Mouse (Mus musculus): ENCODE results near the gene Lrrc41. TPM values are rescaled to one million over a fixed set of nuclear protein-coding genes. Genes with fewer than 3 reads are reported as not detected.
A peak's percentile ranks its signal among the peaks of the same experiment; 100 is the strongest.

The Lrrc41 gene
- polyA plus RNA-seq, 1 experiment from 2014 or later = 49.2 TPM

DNA sequence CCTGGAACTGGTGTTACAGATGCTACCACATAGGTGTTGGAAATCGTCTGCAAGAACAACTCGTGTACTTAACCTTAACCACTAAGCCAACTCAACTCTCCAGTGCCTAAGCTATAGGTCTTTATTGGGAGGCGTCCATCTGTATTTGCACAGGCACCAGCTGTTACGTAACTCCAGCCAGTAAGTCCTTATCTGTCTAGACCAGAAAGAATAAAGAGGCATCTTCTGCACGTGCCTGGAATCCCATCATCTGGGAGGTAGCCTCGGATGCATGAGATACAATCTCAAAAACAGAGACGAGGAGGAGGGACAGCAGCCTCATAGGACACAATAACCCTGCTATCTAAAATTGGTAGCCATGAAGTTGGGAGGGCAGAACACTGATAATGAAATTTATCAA is 25.9 kb downstream of the Lrrc41 start:
- Histone ChIP-seq H3K9me3 (ENCODE audit: control insufficient read depth) (no peaks in the 10 kb centered on the region), H3K9ac (ENCODE audit: low read depth, low read length) (no peak overlapping the region)

DNA sequence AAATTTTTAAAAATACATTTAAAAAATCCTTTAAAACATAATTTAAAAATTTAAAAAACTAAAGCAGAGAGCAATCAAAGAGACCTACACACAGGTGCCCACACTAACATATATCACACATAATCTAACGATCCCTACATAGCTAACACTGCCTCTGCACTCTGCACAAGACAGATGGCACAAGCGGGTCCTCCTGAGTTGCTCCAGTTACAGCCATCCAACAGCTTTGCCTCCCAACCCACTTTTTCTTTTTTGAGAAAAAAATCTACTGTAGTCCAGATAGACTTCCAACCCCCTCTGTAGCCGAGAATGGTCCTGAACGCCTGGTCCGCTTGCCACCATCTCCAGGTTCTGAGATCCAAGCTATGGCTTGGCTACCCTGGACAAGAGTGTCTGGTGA is 30.2 kb downstream of the Lrrc41 start:
- ATAC-seq = no peak
- Histone ChIP-seq H3K4me2 (replicated peaks; ENCODE audit: low read depth) (no peak overlapping the region), H3K9ac (ENCODE audit: low read depth, low read length) (no peak overlapping the region), H3K27ac (ENCODE audit: low read depth, low read length) (no peak overlapping the region), H3K4me1 (replicated peaks; ENCODE audit: control insufficient read depth, insufficient read depth, low read length) (no peaks in the 10 kb centered on the region), H3K27me3 (replicated peaks; ENCODE audit: control insufficient read depth, insufficient read depth, low read length) (no peaks in the 10 kb centered on the region), H3K36me3 (ENCODE audit: control insufficient read depth, insufficient read depth) (peaks cover 15% of the 10 kb centered on the region; the same call in 1 of the 2 replicates), H3K9me3 (ENCODE audit: control insufficient read depth) (no peaks in the 10 kb centered on the region), H3K4me3 (ENCODE audit: low read depth, low read length) (no peak overlapping the region)
- 89% methylated on average over 5 of the region's 5 CpGs for WGBS
- TF ChIP-seq CTCF (IDR thresholded peaks at IDR 0.05; ENCODE audit: low read depth) = no peak

More for the DNA sequence above, 25.9 kb downstream of the Lrrc41 start:
- Histone ChIP-seq H3K4me3 (ENCODE audit: low read depth, low read length) (no peak overlapping the region), H3K27me3 (replicated peaks; ENCODE audit: control insufficient read depth, insufficient read depth, low read length) (no peaks in the 10 kb centered on the region), H3K4me2 (replicated peaks; ENCODE audit: low read depth) (no peak overlapping the region), H3K4me1 (replicated peaks; ENCODE audit: control insufficient read depth, insufficient read depth, low read length) (no peaks in the 10 kb centered on the region), H3K36me3 (ENCODE audit: control insufficient read depth, insufficient read depth) (peaks cover 42% of the 10 kb centered on the region), H3K27ac (ENCODE audit: low read depth, low read length) (no peak overlapping the region)
- 61% methylated on average over 7 of the region's 7 CpGs for WGBS
- ATAC-seq = no peak
- TF ChIP-seq CTCF (IDR thresholded peaks at IDR 0.05; ENCODE audit: low read depth) = no peak

DNA sequence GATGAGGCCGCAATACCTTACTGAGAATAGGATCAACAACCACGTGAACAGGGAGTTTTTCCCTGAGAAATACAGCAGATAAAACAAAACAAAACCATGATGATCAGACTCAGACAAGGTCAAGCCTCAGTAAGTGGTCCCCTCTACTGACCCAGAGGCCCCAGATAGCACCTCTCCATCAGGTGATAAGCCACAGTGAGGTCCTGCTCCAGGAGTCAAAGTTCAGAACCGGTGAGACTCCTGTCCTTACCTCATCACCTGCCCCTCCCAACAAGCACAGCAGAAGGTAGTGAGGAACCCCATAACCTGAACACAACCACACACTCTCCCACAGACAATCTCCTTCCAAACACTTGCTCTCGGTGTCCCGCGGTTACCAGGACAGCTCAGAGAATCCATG is 35.6 kb downstream of the Lrrc41 start:
- H3K36me3 ChIP-seq (ENCODE audit: control insufficient read depth, insufficient read depth) = peaks cover 5% of the 10 kb centered on the region
- no peak overlapping the region for H3K4me2 ChIP-seq (replicated peaks; ENCODE audit: low read depth)
- no peak for TF ChIP-seq CTCF (IDR thresholded peaks at IDR 0.05; ENCODE audit: low read depth)
- no peak overlapping the region for H3K9ac ChIP-seq (ENCODE audit: low read depth, low read length)
- peak overlapping the region; percentile 21; the same call in 1 of the 2 replicates for H3K27ac ChIP-seq (ENCODE audit: low read depth, low read length)
- H3K4me3 ChIP-seq (ENCODE audit: low read depth, low read length) = no peak overlapping the region
- no peaks in the 10 kb centered on the region for H3K27me3 ChIP-seq (replicated peaks; ENCODE audit: control insufficient read depth, insufficient read depth, low read length)
- no peaks in the 10 kb centered on the region for H3K9me3 ChIP-seq (ENCODE audit: control insufficient read depth)
- 65% methylated on average over 6 of the region's 6 CpGs for WGBS
- peak; percentile 79 for ATAC-seq
- no peaks in the 10 kb centered on the region for H3K4me1 ChIP-seq (replicated peaks; ENCODE audit: control insufficient read depth, insufficient read depth, low read length)

DNA sequence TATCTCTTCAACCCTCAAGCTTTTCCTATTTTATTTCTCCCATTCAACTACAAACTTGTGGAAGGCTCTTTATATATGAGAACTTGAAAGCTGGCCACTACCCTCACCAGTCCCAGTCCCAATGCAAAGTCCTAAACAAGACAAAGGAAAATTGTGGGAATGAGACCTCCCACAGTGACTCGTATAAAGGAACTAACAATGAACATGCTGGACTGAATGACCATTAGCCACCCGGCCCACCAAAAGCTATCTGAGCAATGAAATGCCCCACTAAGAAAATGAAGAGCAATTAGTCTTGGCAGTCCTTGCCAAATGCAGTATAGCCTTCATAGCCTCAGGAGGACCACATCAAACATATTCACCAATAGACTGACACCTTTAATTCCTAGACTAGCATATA is 36.4 kb downstream of the Lrrc41 start:
- H3K9ac ChIP-seq (ENCODE audit: low read depth, low read length) = no peak overlapping the region
- ATAC-seq = no peak
- no peaks in the 10 kb centered on the region for H3K4me1 ChIP-seq (replicated peaks; ENCODE audit: control insufficient read depth, insufficient read depth, low read length)
- no peak for TF ChIP-seq CTCF (IDR thresholded peaks at IDR 0.05; ENCODE audit: low read depth)
- no peaks in the 10 kb centered on the region for H3K27me3 ChIP-seq (replicated peaks; ENCODE audit: control insufficient read depth, insufficient read depth, low read length)
- peaks cover 5% of the 10 kb centered on the region for H3K36me3 ChIP-seq (ENCODE audit: control insufficient read depth, insufficient read depth)
- H3K27ac ChIP-seq (ENCODE audit: low read depth, low read length) = no peak overlapping the region
- 92% methylated on average over 2 of the region's 2 CpGs for WGBS
- no peaks in the 10 kb centered on the region for H3K9me3 ChIP-seq (ENCODE audit: control insufficient read depth)
- no peak overlapping the region for H3K4me2 ChIP-seq (replicated peaks; ENCODE audit: low read depth)
- no peak overlapping the region for H3K4me3 ChIP-seq (ENCODE audit: low read depth, low read length)

DNA sequence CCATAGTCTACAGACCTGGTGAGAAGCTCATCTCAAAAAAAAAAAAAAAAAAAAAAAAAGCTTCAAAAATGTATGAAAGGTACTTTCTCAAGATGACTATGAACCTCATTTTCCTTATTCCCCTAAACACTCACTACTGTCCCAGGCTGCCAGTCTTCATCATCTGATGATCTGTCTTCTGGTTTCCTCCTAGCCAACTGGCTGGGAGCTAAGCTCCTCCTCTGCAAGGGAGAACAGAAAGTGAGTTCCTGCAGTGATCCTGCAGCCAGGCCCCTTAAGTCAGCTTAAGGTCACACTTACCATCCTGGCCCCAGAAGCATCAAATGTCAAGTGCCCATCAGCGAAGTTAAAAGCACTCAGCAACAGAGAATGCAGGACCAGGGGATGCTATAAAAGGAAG is 47.7 kb downstream of the Lrrc41 start:
- H3K4me3 ChIP-seq (ENCODE audit: low read depth, low read length) = peak overlapping the region; percentile 51
- H3K36me3 ChIP-seq (ENCODE audit: control insufficient read depth, insufficient read depth) = no peaks in the 10 kb centered on the region
- H3K27ac ChIP-seq (ENCODE audit: low read depth, low read length) = no peak overlapping the region
- H3K9me3 ChIP-seq (ENCODE audit: control insufficient read depth) = no peaks in the 10 kb centered on the region
- no peak for ATAC-seq
- peak overlapping the region; percentile 66 for H3K4me2 ChIP-seq (replicated peaks; ENCODE audit: low read depth)
- 0 out of 2 replicates have a peak overlapping the region, but pooled peaks have one; percentile 0 for H3K9ac ChIP-seq (ENCODE audit: low read depth, low read length)
- H3K4me1 ChIP-seq (replicated peaks; ENCODE audit: control insufficient read depth, insufficient read depth, low read length) = no peaks in the 10 kb centered on the region
- WGBS = 0% methylated on average over 1 of the region's 1 CpGs
- H3K27me3 ChIP-seq (replicated peaks; ENCODE audit: control insufficient read depth, insufficient read depth, low read length) = no peaks in the 10 kb centered on the region
- TF ChIP-seq CTCF (IDR thresholded peaks at IDR 0.05; ENCODE audit: low read depth) = no peak

DNA sequence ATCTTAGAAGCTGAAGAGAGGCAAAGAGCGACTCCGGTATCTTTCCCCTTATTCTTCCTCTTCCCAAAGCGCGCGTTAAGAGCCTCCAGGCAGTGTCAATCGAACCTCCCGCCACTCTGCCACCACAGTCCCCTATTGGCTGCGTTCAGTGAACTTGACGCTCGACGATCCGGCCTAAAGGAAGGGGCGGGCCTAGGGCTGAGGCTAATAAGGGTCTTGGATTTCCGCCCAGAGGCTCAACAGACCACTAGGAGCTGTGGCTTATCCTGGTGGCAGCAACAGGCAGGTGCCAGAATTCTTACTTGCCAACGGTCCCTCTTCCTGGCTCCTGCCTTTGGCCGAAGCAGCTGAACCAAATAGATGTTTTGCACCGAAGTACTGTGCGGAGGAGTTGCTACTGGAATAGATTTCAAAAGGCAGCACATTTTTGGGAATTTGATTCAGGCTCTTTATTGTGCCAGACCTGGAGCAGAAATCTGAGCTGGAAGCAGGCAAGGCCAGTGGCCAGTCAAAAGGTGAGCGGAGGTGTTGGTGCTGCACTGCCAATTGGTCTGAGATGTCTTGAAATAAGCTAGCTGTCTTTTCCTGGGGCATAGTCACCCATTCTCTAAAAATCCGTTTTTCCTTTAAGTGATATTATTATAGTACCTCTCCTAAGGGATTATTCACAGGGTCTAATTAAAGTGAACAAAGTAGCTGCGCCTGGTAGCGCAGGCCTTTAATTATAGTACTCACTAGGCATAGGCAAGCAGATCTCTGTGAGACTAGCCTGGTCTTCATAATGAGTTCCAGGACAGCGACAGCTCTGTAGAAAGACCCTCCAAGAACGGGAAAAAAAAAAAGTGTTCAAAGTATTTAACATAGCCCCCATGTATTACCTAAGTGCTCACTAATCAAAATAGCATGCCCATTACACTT is 48.8 kb downstream of the Lrrc41 start, which contains the start of the genes Rad54l and Pomgnt1:
Rad54l (minus strand) TSS at position 89 of the 918 bp plus-strand sequence.
Pomgnt1 (plus strand) TSS at position 239 of the 918 bp plus-strand sequence.
- no peaks in the 10 kb centered on the region for H3K9me3 ChIP-seq (ENCODE audit: control insufficient read depth)
- peak within 1 kb of the TSS; percentile 66 for H3K4me2 ChIP-seq (replicated peaks; ENCODE audit: low read depth)
- no peaks in the 10 kb centered on the region for H3K27me3 ChIP-seq (replicated peaks; ENCODE audit: control insufficient read depth, insufficient read depth, low read length)
- peak within 1 kb of the TSS; percentile 46 for H3K9ac ChIP-seq (ENCODE audit: low read depth, low read length)
- H3K4me1 ChIP-seq (replicated peaks; ENCODE audit: control insufficient read depth, insufficient read depth, low read length) = no peaks in the 10 kb centered on the region
- H3K4me3 ChIP-seq (ENCODE audit: low read depth, low read length) = peak within 1 kb of the TSS; percentile 51
- peak; percentile 61 for TF ChIP-seq CTCF (IDR thresholded peaks at IDR 0.05; ENCODE audit: low read depth)
- no peak within 1 kb of the TSS for H3K27ac ChIP-seq (ENCODE audit: low read depth, low read length)
- no peaks in the 10 kb centered on the region for H3K36me3 ChIP-seq (ENCODE audit: control insufficient read depth, insufficient read depth)
- peak; percentile 88 for ATAC-seq
- WGBS = 1% methylated on average over 24 of the region's 24 CpGs

Measured in intestine, postnatal 0 days (tissue).